Mouse (Mus musculus) MEL (cell line): ENCODE results near the gene Tent4a.

Experiments used
- CHD2 ChIP-seq: IDR thresholded peaks from 2 replicates; pipeline ENCODE4 v1.6.1; 2011; ENCODE audit warnings: low read length, improper control_type of control experiment
- CTCF ChIP-seq, 3 experiments: IDR thresholded peaks in 2 of 3; conservative IDR thresholded peaks in 1 of 3; 2 replicates each; pipeline ENCODE4 v1.5.1; 2011 to 2012; ENCODE audit warnings: low read length in 3 of 3, low read depth in 2 of 3, mild to moderate bottlenecking in 2 of 3, improper control_type of control experiment in 1 of 3, inconsistent platforms in 1 of 3, mixed read lengths in 1 of 3, moderate library complexity in 1 of 3; ENCODE audit not compliant: control insufficient read depth in 1 of 3, insufficient read depth in 1 of 3, poor library complexity in 1 of 3, severe bottlenecking in 1 of 3
- EP300 ChIP-seq, 2 experiments: IDR thresholded peaks; 2 replicates each; pipeline ENCODE4 v1.6.1; 2011; ENCODE audit warnings: improper control_type of control experiment in 2 of 2, low read length in 2 of 2, low read depth in 1 of 2, mild to moderate bottlenecking in 1 of 2
- KAT2A ChIP-seq: conservative IDR thresholded peaks from 2 replicates; pipeline ENCODE4 v1.6.1; 2012; ENCODE audit warnings: low read depth, low read length, improper control_type of control experiment, inconsistent platforms
- MAFK ChIP-seq: IDR thresholded peaks from 2 replicates; pipeline ENCODE4 v1.6.1; 2011; ENCODE audit warnings: low read depth, mild to moderate bottlenecking, low read length, improper control_type of control experiment, borderline replicate concordance
- MAX ChIP-seq: IDR thresholded peaks from 2 replicates; pipeline ENCODE4 v1.6.1; 2011; ENCODE audit warnings: low read length, improper control_type of control experiment
- NRF1 ChIP-seq: IDR thresholded peaks from 2 replicates; pipeline ENCODE4 v1.6.1; 2014; ENCODE audit warnings: low read depth, mild to moderate bottlenecking, inconsistent platforms, low read length, improper control_type of control experiment, moderate library complexity; ENCODE audit not compliant: poor library complexity, insufficient read depth, severe bottlenecking
- RAD21 ChIP-seq: IDR thresholded peaks from 2 replicates; pipeline ENCODE4 v1.6.1; 2011; ENCODE audit warnings: mild to moderate bottlenecking, low read depth, low read length, improper control_type of control experiment
- SMC3 ChIP-seq: IDR thresholded peaks from 2 replicates; pipeline ENCODE4 v1.6.1; 2011; ENCODE audit warnings: low read depth, low read length, improper control_type of control experiment
- USF2 ChIP-seq, 2 experiments: IDR thresholded peaks; 2 replicates each; pipeline ENCODE4 v1.6.1; 2011 to 2012; ENCODE audit warnings: improper control_type of control experiment in 2 of 2, low read length in 2 of 2, borderline replicate concordance in 1 of 2, inconsistent platforms in 1 of 2, low read depth in 1 of 2, mild to moderate bottlenecking in 1 of 2; ENCODE audit not compliant: insufficient read depth in 1 of 2
- ZC3H11A ChIP-seq: IDR thresholded peaks from 2 replicates; pipeline ENCODE4 v1.6.1; 2012; ENCODE audit warnings: low read depth, mild to moderate bottlenecking, inconsistent platforms, low read length, improper control_type of control experiment

DNA sequence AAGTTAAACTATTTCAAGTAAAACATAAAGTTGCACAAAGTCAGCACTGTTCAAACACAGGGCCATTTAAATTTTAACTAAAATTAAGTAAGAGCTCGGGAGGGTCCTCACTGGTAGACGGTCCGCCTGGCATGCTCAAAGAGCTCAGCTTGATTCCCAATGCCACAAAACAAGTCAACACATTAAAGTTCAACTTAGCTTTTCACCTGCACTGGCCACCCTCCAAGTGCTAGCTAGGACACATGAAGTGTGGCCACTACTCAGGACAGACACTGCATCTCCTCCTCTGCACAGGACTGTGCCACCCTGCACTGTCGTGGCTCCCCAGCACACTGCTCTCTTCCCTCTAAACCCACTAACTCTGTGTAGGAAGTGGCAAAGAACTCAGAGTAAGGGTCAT lies 8.6 kb downstream of the Tent4a start:
- TF ChIP-seq MAX (no peak), SMC3 (no peak), EP300 (IDR thresholded peaks at IDR 0.05; ENCODE audit: low read depth in 1 of 2, low read length in 2 of 2) (no peak), CTCF (IDR thresholded peaks at IDR 0.05 in 2 of 3, conservative IDR thresholded peaks at IDR 0.05 in 1 of 3; ENCODE audit: control insufficient read depth in 1 of 3, insufficient read depth in 1 of 3, low read depth in 2 of 3, low read length in 3 of 3, poor library complexity in 1 of 3, severe bottlenecking in 1 of 3) (no peak), CHD2 (no peak), MAFK (no peak), USF2 (IDR thresholded peaks at IDR 0.05; ENCODE audit: borderline replicate concordance in 1 of 2, insufficient read depth in 1 of 2, low read depth in 1 of 2, low read length in 2 of 2) (no peak), NRF1 (no peak), ZC3H11A (no peak), RAD21 (no peak), KAT2A (no peak)
